Mouse (Mus musculus) large intestine, adult 2 months (tissue): ENCODE results near the gene Gyg. TPM values are rescaled to one million over a fixed set of nuclear protein-coding genes. Genes with fewer than 3 reads are reported as not detected.

Experiments used
- polyA plus RNA-seq: library from polyadenylated mRNA; depleted of rRNA; stranded (reverse); fragments of >200 nt; gene quantifications from 2 replicates; pipeline ENCODE4 v1.2.3, GENCODE M21; 2012; rRNA removed

Gyg gene
- polyA plus RNA-seq, 1 experiment: 15.6 TPM

Other genes starting within 250 kb of the Gyg start
- 4.0 and 4.9 TPM in 2 replicates for gene Cp, start 198.3 kb downstream of the Gyg start, polyA plus RNA-seq
- 3.6 and 8.7 TPM in 2 replicates for gene Hps3, start 120.0 kb downstream of the Gyg start, polyA plus RNA-seq
- 2.3 and 3.8 TPM in 2 replicates for gene Hltf, start 97.5 kb downstream of the Gyg start, polyA plus RNA-seq
- gene Cpa3, start 86.9 kb upstream of the Gyg start, polyA plus RNA-seq: 0.09 and 0.70 TPM in 2 replicates
- gene Cpb1, start 120.4 kb upstream of the Gyg start, polyA plus RNA-seq: 0.14 TPM in 2 replicates
- 0.12 and 0.27 TPM in 2 replicates for gene Agtr1b, start 211.9 kb upstream of the Gyg start, polyA plus RNA-seq